Mouse (Mus musculus) brain, embryonic 14.5 days (tissue): ENCODE results near the gene Osgepl1.

Experiments used
- CTCF ChIP-seq: fragments of 200-500 bp; IDR thresholded peaks from 2 replicates; pipeline ENCODE4 v1.5.1; 2012; ENCODE audit warnings: inconsistent platforms, mild to moderate bottlenecking, moderate library complexity, borderline replicate concordance; ENCODE audit not compliant: insufficient read depth, insufficient read length; ENCODE audit errors: extremely low read depth
- POLR2A ChIP-seq: fragments of 200-500 bp; IDR thresholded peaks from 2 replicates; pipeline ENCODE4 v1.6.1; 2012; ENCODE audit warnings: mild to moderate bottlenecking, inconsistent platforms, borderline replicate concordance; ENCODE audit not compliant: poor library complexity, insufficient read depth, insufficient read length, severe bottlenecking; ENCODE audit errors: extremely low read depth

DNA sequence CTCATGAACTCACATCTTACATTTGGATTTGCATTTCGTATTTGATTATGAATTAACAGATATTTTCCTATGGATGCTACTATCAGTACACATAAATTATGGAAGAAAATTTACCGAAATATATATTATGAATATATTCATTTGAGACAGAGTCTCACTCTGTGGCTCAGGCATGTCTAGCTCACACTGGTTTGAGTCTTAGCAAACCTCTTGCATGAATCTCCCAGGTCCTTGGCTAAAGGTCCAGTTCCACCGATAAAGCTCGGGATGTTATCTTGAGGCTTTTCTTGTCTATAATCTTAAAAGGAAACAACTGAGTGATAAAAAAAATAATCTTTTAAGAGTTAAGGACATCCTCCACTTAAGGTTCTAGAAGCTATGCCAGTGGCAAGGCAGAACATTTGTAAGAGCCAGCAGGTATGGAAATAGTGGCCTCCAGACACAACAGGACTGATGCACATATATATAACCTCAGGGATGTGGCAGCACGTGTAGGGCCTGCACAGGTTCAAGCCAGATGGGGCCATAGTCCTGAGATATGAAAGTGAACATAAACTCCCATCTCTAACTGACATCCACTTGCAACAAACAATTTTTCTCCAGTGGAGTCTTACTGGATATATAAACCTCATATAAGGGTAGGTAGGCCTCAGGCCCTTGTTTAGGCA, 11.5 kb downstream of the Osgepl1 start:
- TF ChIP-seq POLR2A (no peak), CTCF (no peak)
